Mouse (Mus musculus) bone marrow, adult 2 months (tissue): ENCODE results near the gene Elovl5. TPM values are rescaled to one million over a fixed set of nuclear protein-coding genes. Genes with fewer than 3 reads are reported as not detected.

ENCODE experiments used
- H3K27ac ChIP-seq: fragments of 200-500 bp; 2 replicates; pipeline ENCODE4 v1.5.1; 2012; ENCODE audit warnings: low read depth, mild to moderate bottlenecking, control low read depth, inconsistent platforms, low read length; ENCODE audit not compliant: control insufficient read depth, poor library complexity, insufficient read depth
- H3K4me1 ChIP-seq: fragments of 200-500 bp; 2 replicates; pipeline ENCODE4 v1.6.1; 2011; ENCODE audit warnings: low read length; ENCODE audit not compliant: control insufficient read depth, insufficient read depth
- H3K4me3 ChIP-seq: fragments of 200-500 bp; replicated peaks from 2 replicates; pipeline ENCODE3; 2011; ENCODE audit warnings: mild to moderate bottlenecking, low read depth, low read length, control low read depth; ENCODE audit not compliant: control insufficient read depth
- CTCF ChIP-seq: fragments of 200-500 bp; IDR thresholded peaks from 2 replicates; pipeline ENCODE4 v1.5.1; 2011; ENCODE audit warnings: low read length, control low read depth; ENCODE audit not compliant: control insufficient read depth, insufficient read depth
- POLR2A ChIP-seq: fragments of 200-500 bp; IDR thresholded peaks from 2 replicates; pipeline ENCODE4 v1.6.1; 2011; ENCODE audit warnings: low read depth, mild to moderate bottlenecking, control low read depth, low read length, borderline replicate concordance; ENCODE audit not compliant: control insufficient read depth
- WGBS: fragments of 180-500 bp; shearing (Covaris S2); methylation state at CpG from one replicate; pipeline ENCODE4 v1.1.7; 2018; 5-methylcytosine and 5-hydroxymethylcytosine counted together
- polyA plus RNA-seq: library from polyadenylated mRNA; stranded (reverse); fragments of >200 nt; gene quantifications from 2 replicates; pipeline ENCODE4 v1.2.4, GENCODE M21; 2011; ENCODE audit warnings: low replicate concordance; ENCODE audit not compliant: missing spikeins, insufficient read depth, insufficient read length

Gene Elovl5
- polyA plus RNA-seq, 1 experiment, result 13.7 TPM

DNA sequence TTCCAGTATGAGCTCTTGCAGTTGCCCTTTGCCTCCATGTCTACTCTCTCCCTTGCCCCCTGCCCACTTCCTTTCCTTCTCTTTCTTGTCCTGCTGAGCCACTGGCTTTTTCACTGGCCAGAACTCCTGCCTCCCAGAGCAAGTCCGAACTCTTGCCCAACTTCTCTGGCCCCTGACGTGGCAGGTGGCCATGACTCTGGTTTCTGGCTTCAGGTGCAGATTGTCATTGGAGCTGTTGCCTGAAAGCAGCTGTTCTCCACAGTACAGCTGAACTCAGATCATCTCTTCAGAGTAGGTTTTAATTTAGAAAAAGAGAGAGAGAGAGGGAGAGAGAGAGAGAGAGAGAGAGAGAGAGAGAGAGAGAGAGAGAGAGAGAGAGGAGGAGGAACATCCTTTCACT is 86.1 kb downstream of the Elovl5 start:
- Histone ChIP-seq H3K4me3 (no peak overlapping the region), H3K27ac (no peak overlapping the region), H3K4me1 (no peaks in the 10 kb centered on the region; the same call in 1 of the 2 replicates)
- no peak for TF ChIP-seq POLR2A
- TF ChIP-seq CTCF, result no peak
- 61% methylated on average over 2 of the region's 2 CpGs for WGBS

DNA sequence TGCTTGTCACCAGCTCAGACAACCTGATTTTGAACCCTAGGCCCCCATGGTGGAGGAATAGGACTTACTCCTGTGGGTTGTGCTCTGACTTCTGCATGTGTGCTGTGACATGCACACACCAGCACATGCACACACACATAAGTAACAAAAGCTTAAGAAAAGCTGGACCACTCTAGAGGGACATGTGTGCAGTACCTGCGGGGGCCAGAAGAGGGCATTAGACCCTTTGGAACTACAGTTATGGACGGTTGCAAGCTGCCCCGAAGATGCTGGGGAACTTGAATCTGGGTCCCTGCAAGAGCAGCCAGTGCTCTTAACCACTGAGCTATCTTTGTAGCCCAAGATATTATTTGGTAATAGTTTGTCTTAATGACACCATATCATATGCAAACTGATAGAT is 88.3 kb downstream of the Elovl5 start:
- 19% methylated on average over 3 of the region's 3 CpGs for WGBS
- Histone ChIP-seq H3K4me3 (no peak overlapping the region), H3K27ac (no peak overlapping the region), H3K4me1 (no peaks in the 10 kb centered on the region)
- TF ChIP-seq CTCF, result peak; percentile 66
- TF ChIP-seq POLR2A, result no peak

DNA sequence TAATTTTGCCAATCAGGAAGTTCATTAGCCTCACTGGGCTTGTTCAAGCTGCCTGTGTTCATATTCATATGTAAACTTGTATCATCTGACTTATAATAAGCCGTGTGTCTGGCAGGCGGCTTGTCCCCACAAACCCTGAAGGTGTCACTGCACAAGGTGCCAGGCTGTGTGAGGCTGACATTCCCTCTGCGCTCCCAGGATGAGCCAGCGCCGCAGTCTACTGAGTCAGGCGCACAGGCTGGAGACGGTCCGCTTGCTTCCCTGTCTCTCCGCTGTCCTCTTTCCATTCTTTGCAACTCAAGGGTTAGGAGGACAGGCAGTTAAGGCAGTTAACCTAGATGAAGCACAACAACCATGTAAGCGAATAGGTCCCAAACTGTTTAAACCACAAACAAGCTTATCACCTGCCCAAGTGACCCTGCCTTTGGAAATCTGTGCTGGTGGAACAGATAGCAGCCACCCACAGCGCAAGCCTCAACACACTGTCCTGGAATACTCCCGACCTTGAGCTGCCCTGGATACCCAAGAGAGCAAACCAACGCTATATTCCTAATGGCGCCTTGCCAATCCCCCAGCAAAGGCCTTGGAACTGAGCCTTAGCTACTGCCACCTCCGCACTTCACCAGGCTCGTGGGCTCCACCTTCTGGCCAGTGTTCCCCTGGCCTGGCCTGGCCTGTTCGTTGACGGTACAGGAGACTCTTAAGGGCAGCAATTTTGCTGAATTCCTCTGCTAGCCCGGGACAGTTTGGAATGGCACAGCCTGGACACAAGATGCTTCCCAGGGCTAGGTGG is 89.2 kb downstream of the Elovl5 start:
- Histone ChIP-seq H3K4me1 (no peaks in the 10 kb centered on the region), H3K27ac (no peak overlapping the region), H3K4me3 (no peak overlapping the region)
- TF ChIP-seq CTCF (peak; percentile 91), POLR2A (no peak)
- 46% methylated on average over 19 of the region's 19 CpGs for WGBS

GRCm38 (mm10) chr9:78009382-78009781 is 92.2 kb downstream of the Elovl5 start:
- no peaks in the 10 kb centered on the region for H3K4me1 ChIP-seq
- TF ChIP-seq POLR2A (no peak), CTCF (no peak)
- H3K4me3 ChIP-seq, result no peak overlapping the region
- no peak overlapping the region for H3K27ac ChIP-seq
- 64% methylated on average over 7 of the region's 7 CpGs for WGBS

- Histone ChIP-seq H3K4me1 (no peaks in the 10 kb centered on the region), H3K4me3 (no peak overlapping the region), H3K27ac (no peak overlapping the region)
- 12% methylated on average over 5 of the region's 5 CpGs for whole genome bisulfite sequencing
- no peak for TF ChIP-seq CTCF
- TF ChIP-seq POLR2A, result no peak
Measured at GRCm38 (mm10) chr9:78010187-78010586, 93.0 kb downstream of the Elovl5 start.

GRCm38 (mm10) chr9:78010707-78011106 is 93.5 kb downstream of the Elovl5 start:
- H3K4me3 ChIP-seq, result no peak overlapping the region
- H3K27ac ChIP-seq, result no peak overlapping the region
- H3K4me1 ChIP-seq, result no peaks in the 10 kb centered on the region
- no peak for TF ChIP-seq CTCF
- no peak for TF ChIP-seq POLR2A
- WGBS, result 10% methylated on average over 10 of the region's 10 CpGs

GRCm38 (mm10) chr9:78012066-78012465 is 94.9 kb downstream of the Elovl5 start:
- no peak overlapping the region for H3K4me3 ChIP-seq
- TF ChIP-seq CTCF (no peak), POLR2A (no peak)
- WGBS, result 59% methylated on average over 4 of the region's 4 CpGs
- no peaks in the 10 kb centered on the region for H3K4me1 ChIP-seq
- H3K27ac ChIP-seq, result no peak overlapping the region

DNA sequence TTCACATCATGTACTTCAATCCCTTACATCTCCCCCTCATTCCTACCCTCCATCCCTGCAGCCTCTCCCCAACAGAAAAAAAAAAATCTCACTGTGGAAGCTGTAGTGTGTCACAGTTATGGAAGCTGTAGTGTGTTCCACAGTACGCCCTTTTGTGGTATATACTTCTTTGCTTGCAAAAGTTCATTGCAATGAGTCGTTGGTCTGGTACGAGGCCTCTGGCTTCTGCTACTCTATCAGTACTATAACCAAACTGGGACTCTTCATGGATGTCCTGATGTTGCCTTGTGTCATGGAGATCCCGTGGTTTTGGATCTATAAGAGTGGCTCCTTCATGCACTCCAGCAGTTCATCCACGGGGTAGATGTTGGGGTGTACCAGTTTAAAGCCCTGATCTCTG is 95.5 kb downstream of the Elovl5 start:
- TF ChIP-seq POLR2A, result no peak
- TF ChIP-seq CTCF, result no peak
- Histone ChIP-seq H3K4me1 (no peaks in the 10 kb centered on the region), H3K27ac (no peak overlapping the region), H3K4me3 (no peak overlapping the region)
- 77% methylated on average over 5 of the region's 5 CpGs for whole genome bisulfite sequencing

GRCm38 (mm10) chr9:78013813-78014212 is 96.6 kb downstream of the Elovl5 start:
- Histone ChIP-seq H3K4me3 (no peak overlapping the region), H3K27ac (no peak overlapping the region), H3K4me1 (no peaks in the 10 kb centered on the region)
- TF ChIP-seq POLR2A (no peak), CTCF (no peak)
- 17% methylated on average over 1 of the region's 1 CpGs for WGBS

DNA sequence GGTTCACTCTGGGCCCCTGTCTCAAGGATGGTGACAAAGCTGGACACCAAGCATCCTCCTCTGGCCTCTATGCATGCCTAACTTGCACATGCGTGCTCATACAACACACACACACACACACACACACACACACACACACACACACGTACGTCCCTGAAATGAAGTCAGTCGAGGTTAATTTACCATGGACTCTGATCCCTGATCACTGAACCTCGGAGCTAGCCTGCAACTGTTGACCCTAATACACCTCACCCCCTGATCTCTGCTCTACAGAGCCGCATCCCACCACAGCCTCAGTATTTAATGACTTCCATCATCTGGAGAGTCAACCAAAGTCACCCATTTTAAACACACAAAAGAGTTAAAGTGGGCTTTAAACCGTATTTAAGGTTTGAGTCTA is 98.7 kb downstream of the Elovl5 start:
- H3K4me3 ChIP-seq, result no peak overlapping the region
- no peak for TF ChIP-seq POLR2A
- no peak for TF ChIP-seq CTCF
- H3K27ac ChIP-seq, result no peak overlapping the region
- no peaks in the 10 kb centered on the region for H3K4me1 ChIP-seq
- 82% methylated on average over 7 of the region's 7 CpGs for WGBS
